Mouse (Mus musculus) urinary bladder, postnatal 4 days (tissue): Measurements from ENCODE around the gene Car5a.

Experiments used
- DNase-seq, 2 experiments: peaks; one replicate each; pipeline ENCODE4 v3.0.0; 2021 to 2022; ENCODE audit warnings: low spot score in 2 of 2

The Car5a gene

DNA sequence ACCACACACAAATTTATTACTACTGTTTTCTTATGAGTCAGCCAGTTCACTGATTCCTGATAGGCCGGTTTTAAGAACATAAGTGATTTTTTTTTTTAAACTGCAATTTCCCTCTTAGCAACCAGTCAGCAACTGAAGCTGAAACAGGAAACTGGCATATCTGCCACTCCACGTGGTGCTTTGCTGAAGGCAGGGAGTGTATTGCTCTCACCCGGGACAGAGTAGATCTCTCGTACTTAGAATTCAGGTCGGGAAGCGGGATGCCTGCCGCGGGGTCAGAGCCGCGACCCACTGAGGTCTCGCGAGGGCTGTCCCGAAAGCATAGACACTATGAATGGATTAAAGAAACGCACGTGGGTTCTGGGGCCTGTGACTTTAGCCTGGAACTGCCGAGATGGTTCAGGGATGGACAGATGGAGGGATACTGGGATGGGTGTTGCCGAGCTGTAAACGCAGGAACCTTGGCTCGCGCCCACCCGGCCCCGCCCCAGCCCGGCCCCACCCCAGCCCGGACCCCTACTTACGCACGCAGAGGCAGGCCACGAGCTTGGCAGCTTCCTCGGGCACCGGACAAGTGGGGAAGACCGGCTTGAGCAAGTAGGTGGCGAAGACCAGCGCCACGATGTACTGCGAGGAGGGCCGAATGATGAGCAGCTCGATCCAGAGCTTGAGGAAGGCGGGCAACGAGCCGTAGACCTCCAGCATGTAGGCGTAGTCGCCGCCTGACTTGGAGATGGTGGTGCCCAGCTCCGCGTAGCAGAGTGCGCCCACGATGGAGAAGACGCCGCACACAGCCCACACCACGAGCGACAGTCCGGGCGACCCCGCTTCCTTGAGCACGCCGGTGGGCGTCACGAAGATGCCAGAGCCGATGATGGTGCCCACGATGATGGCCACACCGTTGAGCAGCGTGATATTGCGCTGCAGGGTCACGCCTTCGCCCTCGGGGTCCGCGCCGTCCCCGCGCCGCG lies 37.9 kb downstream of the Car5a start:
- no peak for DNase-seq

DNA sequence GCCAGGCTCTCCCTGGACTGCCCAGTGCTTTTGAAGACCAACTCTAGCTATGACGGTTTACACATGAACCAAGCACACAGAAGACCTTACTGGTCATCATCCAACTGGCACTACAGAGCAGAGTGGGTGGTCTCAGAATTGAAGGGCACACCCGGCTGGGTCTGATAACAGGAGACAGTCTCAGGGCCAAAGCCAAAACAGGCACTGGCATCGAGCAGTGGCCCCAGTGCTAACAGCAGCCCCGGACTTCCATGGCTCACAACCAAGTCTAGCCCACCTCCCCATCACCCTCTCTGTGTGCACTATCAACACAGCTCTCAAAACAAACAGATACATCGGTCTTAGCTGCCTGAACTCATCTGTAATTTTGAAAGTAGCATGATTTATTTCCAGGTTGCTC lies 38.8 kb downstream of the Car5a start:
- no peak for DNase-seq

DNA sequence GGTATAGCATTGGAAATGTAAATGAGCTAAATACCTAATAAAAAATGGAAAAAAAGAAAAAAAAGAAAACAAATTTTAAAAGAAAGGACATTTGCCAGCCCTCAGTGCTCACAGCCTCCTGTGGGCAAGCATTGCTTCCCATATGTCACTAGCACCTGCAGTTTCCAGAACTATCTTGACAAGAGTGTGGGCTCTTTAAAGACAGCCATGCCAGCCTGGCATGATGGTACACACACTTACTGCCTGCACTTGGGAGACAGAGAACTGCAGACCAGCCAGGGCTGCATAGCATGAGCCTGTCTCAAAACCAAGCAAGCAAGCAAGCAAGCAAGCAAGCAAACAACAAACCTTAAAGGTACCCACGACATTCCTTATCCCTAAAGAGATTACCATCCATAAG lies 39.3 kb downstream of the Car5a start:
- no peak for DNase-seq

DNA sequence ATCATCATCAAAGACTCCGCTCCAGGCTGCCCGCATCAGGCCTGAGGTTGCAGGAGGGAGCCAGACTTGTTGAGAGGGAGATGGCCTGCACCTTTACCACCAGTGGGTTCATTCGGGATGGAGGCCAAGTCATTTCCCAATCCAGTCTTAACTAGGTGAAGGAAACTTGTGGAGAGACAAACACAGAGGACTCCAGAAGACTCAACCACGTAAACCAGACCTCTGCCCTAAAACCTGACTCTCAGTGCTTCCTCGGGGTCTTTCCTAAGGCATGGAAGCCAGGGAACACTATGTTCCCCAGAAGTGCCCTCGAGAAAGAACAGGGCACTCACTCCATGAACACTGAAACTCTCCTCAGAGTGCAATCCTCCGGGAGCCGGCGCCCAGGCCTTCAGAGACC lies 39.7 kb downstream of the Car5a start:
- no peak for DNase-seq

DNA sequence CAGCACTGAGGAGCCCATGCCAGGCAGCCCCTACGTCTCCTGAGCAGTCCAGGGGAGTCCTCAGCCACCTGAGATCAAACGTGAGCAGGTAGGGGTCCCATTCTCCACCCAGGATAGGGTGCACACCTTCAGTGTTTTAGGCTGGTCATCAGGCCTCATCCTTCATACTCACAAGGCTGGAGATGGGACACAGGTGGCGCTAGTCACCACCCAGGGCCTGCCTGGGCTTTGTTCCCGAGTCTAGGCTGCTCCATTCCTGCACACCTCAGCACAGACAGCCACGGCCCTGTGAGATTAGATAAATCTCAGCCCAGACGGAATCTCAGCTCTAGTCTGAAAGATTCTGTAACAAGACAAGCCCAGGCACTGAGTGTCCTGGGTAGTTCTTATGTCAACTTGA lies 40.7 kb downstream of the Car5a start:
- DNase-seq: no peak

DNA sequence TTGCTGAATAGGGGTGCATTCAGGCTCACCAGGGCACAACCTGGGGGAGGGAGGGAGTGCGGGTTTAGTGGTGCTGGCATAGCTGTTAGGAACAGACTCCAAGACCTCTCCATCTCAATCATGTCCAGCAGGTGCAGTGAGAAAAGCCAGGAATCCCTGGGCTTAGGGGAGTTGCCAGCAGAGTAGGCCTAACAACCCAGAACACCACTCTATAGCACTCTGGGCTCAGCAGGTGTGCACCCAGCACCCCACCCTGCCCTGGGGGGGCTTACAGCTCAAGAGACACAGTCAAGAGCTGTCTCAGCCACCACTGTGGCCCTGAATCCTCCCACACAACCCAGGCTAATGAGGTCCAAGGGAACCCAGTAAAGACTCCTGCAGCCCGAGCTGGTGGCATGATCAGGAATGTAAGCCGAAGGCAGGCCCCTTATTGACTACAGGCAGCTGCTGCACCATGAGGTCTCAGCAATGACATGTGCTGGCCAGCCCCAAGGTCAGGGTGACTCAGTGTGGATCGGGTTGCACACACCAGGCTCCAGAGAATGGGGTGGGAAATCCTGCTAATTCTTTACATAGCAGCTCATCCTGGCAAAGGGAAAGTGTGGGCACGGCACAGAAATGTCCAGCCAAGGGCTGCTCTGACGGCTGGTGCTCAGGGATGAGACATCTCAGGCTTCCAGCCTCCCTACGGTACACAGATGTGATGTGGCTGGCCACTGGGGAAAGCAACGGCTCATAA lies 43.0 kb downstream of the Car5a start:
- DNase-seq: no peak

DNA sequence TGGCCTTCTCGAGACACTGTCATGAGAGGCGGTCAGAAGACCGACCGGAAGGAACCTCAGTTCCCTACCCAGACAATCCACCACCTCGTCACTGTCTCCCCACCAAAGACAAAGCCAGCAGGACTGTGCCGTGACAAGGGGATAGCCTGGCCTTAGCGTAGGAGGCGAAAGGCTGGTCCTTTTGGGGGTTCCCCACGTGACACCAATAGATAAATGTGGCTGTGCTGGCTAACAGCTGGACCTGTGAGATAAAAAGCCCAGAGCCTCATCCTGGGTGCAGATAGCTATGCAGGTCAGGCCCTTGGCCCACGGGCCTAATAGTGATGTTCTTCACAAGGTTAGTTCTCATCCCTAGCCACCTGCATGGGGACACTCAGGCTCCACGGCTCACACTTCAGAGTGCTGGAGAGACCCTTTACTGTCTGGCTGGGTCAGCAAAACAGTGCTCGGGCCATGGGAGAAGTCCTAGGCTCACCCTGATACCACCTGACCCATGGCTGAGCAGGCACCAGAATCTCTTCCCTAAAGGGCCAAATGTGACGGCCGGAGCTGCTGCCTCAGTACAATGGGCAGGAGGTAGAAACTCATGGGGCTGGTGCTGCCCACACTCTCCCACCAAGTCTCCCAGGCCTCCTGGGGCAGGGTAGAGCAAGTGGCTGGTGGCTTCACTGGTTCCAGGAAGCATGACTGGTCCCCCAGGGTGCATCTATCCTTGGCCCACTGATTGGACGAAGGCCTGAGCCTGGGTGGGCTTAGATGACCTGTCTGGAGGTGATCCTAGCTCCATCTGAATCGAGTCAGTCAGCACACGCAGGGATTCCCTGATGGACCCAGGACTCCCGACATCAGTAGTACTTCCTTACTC lies 45.3 kb downstream of the Car5a start:
- no peak for DNase-seq

DNA sequence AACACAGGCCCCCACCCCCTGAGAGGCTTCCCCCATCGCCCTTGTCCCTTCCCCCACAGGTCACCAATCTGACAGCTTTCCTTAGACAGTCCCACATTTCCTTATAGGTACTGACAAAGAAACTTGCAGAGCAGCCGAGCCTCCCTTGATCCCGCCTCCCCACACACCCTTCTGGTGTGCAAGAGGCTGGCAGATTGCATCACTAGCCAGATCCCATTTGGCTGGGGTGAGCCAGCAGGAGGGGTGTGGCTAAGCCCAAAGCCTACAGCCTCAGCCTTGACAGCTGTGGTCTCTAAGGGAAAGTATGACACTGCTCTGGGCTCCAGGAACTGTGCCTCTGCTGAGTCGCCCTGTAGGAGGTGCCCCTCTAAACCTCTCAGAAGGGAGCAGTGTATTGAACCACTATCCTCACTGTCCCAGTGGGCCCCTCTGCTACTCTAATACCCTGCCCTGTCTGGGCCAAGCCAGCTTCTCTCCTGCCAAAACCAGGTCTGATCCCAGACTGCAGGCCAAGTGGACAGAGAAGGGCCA lies 46.2 kb downstream of the Car5a start:
- DNase-seq: peak; percentile 71 to 83

DNA sequence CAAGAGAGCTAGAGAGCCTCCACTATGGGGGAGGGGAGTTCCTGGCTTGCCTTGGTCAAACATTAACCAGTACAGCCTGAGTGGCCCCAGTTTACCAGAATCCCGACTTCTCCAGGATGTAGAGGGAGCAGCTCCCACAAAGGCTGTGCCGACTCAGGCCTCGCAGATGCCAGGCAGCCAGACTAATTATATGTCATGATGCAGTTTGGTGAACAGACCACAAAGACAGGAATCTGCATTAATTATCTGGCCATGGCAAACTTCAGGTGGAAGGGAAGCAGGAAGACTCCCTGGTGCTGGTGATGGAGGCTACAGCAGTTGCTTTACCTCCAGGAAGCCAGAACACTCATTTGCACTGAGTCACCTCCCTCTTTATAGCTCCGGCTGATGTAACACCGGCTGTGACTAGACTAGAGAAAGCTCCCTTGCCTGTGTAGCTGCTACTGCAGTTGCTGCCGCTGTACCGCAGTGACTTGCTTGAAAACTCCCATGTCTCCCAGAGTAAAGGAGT lies 46.8 kb downstream of the Car5a start:
- no peak for DNase-seq

DNA sequence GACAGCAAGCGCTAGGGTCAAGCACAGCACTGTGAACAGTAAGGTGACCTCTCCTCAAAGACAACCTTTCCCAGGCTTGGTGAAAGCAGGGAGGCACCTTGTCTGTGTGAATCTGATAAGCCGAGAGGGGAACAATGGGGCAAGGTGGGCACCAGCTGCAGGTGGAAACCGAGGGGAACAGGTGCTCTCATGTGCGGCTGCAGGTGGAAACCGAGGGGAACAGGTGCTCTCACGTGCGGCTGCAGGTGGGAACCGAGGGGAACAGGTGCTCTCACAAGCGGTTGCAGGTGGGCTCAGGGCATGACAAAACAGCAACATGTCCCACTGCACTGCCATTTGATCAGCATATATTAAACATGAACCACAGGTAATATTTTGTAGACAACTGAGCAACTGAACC lies 47.5 kb downstream of the Car5a start:
- no peak for DNase-seq

DNA sequence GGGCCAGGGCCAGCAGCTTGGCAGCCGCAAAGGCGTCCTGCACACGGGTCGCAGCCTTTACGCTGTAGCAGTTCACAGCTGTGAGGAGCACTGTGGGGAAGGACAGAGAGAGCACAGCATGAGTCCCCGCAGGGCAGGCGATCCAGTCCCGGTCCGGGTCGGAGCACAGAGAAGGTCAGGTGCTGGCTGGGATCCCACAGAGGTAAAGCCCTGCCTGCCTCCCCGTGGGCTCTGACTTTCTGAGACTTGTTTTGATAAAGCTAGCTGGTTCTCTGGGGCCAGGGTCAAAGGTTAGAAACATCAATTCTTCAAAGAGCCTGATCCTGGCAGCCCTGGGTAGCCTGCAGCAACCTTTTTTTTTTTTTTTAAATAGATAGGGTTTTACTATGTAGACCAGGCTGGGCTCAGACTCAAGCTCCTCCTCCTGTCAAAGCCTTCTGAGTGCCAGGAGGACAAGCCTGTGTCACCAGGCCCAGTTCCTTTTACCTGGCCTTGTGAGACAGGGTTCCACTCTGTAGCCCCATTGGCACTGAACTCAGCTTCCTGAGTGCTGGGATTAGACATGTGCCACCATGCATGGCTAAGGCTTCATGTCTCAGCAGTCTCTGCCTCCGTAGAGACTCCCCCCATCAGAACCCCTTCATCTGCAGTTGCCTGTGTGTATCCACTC lies 48.1 kb downstream of the Car5a start:
- DNase-seq: no peak

DNA sequence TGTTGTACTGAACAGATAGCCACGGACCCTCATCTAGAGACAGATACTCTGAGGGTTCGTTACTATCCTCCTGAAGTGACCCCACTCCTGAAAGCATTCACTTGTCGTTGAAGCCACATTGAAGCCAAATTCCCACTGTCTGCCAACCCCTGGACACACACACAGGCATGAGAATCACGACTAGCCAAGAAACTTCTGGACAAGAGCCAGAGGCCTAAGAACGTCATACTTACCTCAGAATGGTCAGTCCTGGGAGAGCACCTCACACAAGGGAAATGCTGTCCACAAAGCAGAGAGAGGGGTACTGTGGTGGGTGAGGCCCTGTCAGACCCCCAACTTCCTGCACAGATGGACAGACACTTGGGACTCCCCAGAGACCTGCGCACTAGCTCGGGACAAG lies 48.8 kb downstream of the Car5a start:
- no peak for DNase-seq

DNA sequence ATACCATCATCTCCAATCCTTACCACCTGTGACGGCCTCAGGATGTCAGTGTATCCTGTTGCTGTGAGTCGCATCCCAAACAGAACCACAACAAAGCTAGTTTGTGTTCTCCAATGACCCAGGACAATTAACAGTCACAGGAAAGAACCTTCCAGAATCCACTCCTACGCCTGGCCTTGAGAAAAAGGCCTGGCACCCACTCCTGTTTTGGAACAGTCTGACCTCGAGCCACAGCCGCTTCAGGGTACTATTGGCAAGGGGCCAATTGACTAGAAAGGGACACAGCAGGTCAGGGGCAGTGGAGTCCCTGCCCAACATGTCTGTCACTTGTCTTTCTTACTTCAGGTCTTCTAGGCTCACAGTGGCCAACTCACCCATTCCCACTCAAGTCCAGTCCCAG lies 51.8 kb downstream of the Car5a start:
- no peak for DNase-seq

DNA sequence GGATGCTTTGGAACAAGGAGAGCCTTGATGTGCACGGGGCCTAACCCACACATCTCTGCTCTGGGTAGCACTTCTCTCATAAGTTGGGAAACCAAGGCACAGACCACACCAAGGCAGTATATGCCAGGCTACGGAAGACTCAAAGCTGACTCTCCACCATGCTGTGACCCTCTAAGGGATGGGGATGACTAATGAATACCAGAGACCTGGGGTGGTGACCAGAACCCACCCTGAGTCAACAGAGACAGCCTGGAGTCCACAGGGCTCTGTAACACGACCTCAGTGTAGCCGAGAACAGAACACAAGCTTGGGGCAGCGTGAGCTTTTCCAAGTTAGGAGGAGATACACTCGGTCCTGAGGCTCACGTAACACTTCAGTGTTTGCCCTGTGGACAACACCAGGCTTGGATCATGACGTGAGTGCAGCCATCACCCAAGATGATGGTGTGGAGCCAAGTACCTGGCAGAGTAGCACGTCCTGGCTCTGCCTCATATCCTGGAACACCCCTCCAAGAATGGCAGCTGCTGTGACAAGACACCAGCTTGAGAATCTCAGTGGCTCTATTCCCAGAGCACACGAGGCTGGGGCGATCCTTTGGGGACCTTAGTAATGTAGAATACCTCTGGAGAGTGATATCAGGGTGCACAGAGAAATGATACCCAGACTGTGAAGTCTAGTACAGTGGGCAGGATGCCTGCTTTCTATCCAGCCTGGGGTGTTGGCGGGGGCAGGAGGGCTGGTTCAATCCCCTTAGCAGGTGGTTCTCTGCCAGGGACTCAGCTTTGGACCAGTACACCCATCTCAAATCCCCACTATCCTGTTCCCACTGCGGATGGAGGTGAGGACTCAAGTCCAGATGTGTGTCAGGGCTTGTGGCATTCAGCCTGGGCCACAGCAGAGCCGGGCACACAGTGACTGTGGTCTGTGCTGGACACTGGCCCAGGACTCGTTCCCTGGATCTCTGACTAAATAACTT lies 54.6 kb downstream of the Car5a start:
- no peak for DNase-seq

DNA sequence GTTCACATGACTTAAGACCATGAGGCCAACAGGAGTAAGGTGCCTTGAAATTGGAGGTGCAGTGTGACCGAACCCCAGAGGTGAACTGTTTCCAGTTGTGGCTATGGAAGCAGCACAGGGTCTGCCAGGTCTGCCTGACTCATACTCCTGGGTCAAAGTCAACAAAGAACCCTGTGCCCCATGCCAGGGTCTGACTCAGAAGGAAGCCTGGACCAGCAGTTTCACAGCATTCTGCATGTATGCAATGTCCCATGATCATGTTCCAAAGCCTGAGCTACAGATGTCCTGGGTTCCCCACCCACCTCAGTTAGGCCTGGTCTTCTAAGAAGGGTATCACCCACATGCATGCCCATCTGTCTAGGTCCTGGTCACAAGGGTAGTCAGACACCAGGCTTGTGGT lies 55.4 kb downstream of the Car5a start:
- no peak for DNase-seq

DNA sequence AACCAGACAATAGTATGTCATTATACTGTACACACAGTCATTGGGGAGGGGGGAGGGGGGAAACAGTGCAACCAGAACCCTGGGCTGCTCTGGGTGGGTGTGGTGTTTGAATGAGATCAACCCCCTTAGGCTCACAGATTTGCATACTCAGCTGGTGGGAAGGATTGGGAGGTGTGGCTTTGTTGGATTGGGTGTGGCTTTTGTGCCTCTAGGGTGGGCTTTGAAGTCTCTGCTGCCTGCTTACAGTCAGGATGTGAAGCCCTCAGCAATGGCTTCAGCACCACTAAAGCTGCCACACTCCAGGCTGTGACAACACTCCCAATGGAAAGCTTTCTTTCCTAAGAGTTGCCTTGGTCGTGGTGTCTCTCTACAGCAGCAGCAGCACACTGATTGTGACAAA lies 57.2 kb downstream of the Car5a start:
- DNase-seq: no peak

DNA sequence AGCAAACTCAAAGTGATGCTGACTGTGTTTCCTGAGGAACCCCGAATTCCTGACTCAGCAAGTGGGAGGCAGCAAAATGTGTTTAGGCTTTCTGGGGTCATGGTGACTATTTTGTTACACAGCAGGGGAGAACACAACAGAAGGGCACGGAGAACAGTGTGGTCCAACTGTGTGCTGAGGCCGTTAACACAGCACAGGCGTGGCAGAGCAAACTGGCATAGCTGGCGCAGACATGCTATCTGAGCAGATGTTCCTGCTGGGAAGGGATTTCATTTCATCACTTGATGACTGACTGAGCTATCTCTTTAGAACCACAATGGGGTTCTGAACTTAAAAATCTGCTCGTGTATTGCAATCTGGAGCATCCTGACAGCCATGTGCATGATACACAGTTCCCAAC lies 59.3 kb downstream of the Car5a start:
- DNase-seq: no peak

DNA sequence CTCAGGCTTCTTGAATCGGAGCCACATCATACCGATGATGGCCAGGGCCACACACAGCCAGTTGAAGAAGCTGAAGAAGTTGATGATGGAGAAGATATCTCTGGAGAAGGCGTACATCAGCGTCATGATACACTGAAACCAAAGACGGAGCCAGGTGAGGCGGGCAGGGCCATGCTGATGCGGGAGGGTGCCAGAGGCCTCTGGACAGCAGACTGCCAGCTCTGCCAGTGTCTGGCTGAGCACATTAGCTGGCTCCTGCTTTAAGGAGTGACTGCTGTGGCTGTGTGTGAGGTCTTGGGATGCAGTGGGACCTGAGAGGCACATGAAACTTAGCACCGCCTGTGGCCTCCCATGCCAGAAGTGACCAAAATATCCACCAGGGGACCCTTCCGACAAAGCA lies 59.7 kb downstream of the Car5a start:
- DNase-seq: no peak

DNA sequence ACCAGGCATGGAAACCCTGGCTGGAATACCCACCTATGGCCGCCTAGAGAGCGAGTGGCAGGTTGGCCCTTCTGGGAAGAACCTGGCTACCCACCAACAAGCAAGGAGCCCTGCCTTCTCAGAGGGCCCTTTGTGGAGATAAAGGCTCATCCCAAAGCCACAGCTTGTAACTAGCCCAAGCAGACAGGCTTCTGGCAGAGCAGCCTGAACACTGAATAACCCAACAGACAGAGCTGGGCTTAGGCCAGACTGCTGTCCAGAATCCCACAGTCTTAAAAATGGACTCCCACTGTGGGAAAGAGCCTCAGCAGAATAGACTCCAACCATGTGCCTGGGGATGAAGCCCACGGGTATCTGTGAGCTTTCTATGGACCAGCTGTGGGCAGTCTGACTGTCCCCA lies 60.5 kb downstream of the Car5a start:
- DNase-seq: no peak

DNA sequence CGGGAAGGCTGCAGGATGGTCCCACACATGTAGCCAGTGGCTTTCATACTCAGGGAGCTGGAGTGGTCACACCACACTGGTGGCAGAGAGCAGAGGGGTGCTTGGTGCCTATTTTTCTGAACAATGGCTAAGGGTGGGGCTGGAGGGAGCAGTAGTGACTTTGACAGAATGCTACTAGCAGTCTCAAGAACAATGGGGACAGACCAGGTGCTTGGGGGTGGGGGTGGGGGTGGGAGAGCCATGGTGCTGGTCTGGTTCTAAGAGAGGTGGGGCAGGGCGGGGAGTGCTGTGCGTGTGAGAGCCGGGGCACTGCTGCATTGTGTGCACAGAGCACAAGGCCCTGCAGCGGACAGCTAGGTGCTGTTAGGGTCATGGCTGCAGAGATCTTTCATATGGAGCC lies 62.8 kb downstream of the Car5a start:
- no peak for DNase-seq
